Mouse (Mus musculus): ENCODE results near the gene Gm28051. TPM values are rescaled to one million over a fixed set of nuclear protein-coding genes. Genes with fewer than 3 reads are reported as not detected.

Gene Gm28051
- polyA plus RNA-seq, 1 experiment from 2014 or later = not detected

DNA sequence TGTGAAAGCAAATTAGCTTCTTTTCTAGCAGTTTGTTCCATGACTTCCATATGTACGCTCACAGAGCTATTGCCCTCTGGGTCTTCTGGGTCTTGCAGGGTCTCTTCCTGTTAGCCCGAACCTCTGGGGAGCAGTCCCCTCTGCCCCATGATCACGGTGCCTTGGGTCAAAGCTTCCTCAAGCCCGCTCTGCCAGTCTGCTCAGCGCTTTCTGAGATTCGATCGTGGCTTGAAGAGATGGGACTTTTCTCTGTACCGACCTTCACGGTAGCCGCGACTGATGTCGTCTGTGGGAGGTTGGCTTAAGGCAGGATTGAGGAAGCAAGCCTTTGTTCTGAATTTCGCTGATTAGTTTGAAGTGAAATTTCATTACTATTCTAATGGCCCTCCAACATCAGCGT is 18.5 kb upstream of the Gm28051 start:
- Histone ChIP-seq H3K9me3 (ENCODE audit: control insufficient read depth, low read length) (no peaks in the 10 kb centered on the region), H3K4me3 (ENCODE audit: low read depth, low read length) (no peak overlapping the region), H3K27ac (ENCODE audit: low read depth, low read length) (no peak overlapping the region), H3K4me2 (ENCODE audit: low read depth, low read length, severe bottlenecking) (no peak overlapping the region), H3K36me3 (ENCODE audit: control insufficient read depth, insufficient read depth, low read length) (peaks cover 12% of the 10 kb centered on the region), H3K27me3 (ENCODE audit: control insufficient read depth, insufficient read depth, low read length) (no peaks in the 10 kb centered on the region), H3K4me1 (replicated peaks; ENCODE audit: control insufficient read depth, insufficient read depth, low read length) (no peaks in the 10 kb centered on the region), H3K9ac (ENCODE audit: low read length) (no peak overlapping the region)
- DNase-seq (ENCODE audit: low spot score) (no peak), ATAC-seq (replicated peaks; ENCODE audit: low FRiP score) (no peak)
- WGBS = 92% methylated on average over 14 of the region's 14 CpGs

DNA sequence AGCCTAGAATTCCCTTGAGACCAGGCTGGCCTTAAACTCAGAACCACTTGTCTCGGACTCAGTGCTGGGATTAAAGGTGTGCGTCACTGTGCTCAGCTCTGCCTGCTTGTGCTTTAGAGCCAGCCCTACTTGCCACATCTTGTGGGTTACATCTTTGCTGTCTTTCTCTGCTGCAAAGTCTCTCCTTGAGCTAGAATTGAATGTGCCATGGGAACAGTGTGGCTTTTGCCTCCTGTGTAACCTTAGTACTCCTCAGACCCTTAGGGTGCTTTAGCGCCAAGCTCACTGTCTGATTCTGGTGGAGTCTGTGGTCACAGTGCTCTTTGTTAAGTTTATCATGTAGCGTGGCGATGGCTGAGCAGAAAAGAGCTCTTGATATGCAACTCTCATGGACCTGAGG is 15.1 kb upstream of the Gm28051 start:
- no peak overlapping the region for H3K4me3 ChIP-seq (ENCODE audit: low read depth, low read length)
- no peak overlapping the region for H3K27ac ChIP-seq (ENCODE audit: low read depth, low read length)
- no peak overlapping the region for H3K4me2 ChIP-seq (ENCODE audit: low read depth, low read length, severe bottlenecking)
- 90% methylated on average over 5 of the region's 5 CpGs for WGBS
- H3K27me3 ChIP-seq (ENCODE audit: control insufficient read depth, insufficient read depth, low read length) = no peaks in the 10 kb centered on the region
- H3K9me3 ChIP-seq (ENCODE audit: control insufficient read depth, low read length) = no peaks in the 10 kb centered on the region
- DNase-seq (ENCODE audit: low spot score) = no peak
- no peak for ATAC-seq (replicated peaks; ENCODE audit: low FRiP score)
- peaks cover 21% of the 10 kb centered on the region for H3K36me3 ChIP-seq (ENCODE audit: control insufficient read depth, insufficient read depth, low read length)
- H3K4me1 ChIP-seq (replicated peaks; ENCODE audit: control insufficient read depth, insufficient read depth, low read length) = no peaks in the 10 kb centered on the region
- H3K9ac ChIP-seq (ENCODE audit: low read length) = no peak overlapping the region

DNA sequence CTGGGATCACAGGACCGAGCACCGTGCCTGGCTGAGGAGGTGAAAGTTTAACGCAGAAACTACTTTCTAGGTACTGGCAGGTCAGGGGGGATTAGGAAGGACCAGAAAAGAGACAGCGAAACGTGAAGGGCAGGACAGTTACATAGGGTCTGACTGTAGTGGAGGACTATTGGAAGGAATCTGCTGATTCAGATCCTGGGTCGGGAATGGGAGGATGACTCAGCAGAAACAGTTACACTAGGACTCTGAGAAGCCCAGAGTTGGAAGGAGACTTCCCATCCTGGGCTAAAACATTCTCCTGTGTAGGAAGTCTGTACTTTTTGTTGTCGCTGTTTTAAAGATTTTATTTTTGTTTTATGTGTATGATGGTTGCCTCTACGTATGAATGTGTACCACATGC is 14.0 kb upstream of the Gm28051 start:
- no peaks in the 10 kb centered on the region for H3K27me3 ChIP-seq (ENCODE audit: control insufficient read depth, insufficient read depth, low read length)
- DNase-seq (ENCODE audit: low spot score) (no peak), ATAC-seq (replicated peaks; ENCODE audit: low FRiP score) (no peak)
- H3K36me3 ChIP-seq (ENCODE audit: control insufficient read depth, insufficient read depth, low read length) = peaks cover 19% of the 10 kb centered on the region
- no peak overlapping the region for H3K4me2 ChIP-seq (ENCODE audit: low read depth, low read length, severe bottlenecking)
- no peaks in the 10 kb centered on the region for H3K9me3 ChIP-seq (ENCODE audit: control insufficient read depth, low read length)
- no peaks in the 10 kb centered on the region for H3K4me1 ChIP-seq (replicated peaks; ENCODE audit: control insufficient read depth, insufficient read depth, low read length)
- H3K4me3 ChIP-seq (ENCODE audit: low read depth, low read length) = no peak overlapping the region
- H3K27ac ChIP-seq (ENCODE audit: low read depth, low read length) = no peak overlapping the region
- H3K9ac ChIP-seq (ENCODE audit: low read length) = no peak overlapping the region
- WGBS = 99% methylated on average over 8 of the region's 8 CpGs

DNA sequence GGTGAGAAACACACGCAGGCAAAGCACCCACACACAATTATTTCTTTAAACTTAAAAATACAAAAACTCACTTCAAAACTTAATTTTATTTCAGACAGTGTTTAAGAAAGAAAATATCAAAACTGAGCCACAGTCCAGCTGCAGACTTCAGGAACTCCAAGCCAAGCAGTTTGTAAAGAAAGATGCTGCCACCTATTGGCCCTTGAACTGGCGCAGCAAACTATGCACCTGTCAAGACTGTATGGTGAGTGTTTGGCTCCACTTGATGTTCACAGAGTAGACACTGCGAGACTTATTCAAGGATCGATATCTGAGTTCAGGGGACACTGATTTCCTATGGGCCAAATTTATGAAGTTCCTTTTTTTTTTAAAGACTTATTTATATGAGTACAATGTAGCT is 11.4 kb upstream of the Gm28051 start:
- Histone ChIP-seq H3K36me3 (ENCODE audit: control insufficient read depth, insufficient read depth, low read length) (peaks cover 19% of the 10 kb centered on the region), H3K9ac (ENCODE audit: low read length) (no peak overlapping the region), H3K27ac (ENCODE audit: low read depth, low read length) (no peak overlapping the region), H3K27me3 (ENCODE audit: control insufficient read depth, insufficient read depth, low read length) (no peaks in the 10 kb centered on the region), H3K4me1 (replicated peaks; ENCODE audit: control insufficient read depth, insufficient read depth, low read length) (no peaks in the 10 kb centered on the region), H3K4me2 (ENCODE audit: low read depth, low read length, severe bottlenecking) (no peak overlapping the region), H3K9me3 (ENCODE audit: control insufficient read depth, low read length) (no peaks in the 10 kb centered on the region), H3K4me3 (ENCODE audit: low read depth, low read length) (no peak overlapping the region)
- ATAC-seq (replicated peaks; ENCODE audit: low FRiP score) = no peak
- WGBS = 93% methylated on average over 4 of the region's 4 CpGs
- no peak for DNase-seq (ENCODE audit: low spot score)

DNA sequence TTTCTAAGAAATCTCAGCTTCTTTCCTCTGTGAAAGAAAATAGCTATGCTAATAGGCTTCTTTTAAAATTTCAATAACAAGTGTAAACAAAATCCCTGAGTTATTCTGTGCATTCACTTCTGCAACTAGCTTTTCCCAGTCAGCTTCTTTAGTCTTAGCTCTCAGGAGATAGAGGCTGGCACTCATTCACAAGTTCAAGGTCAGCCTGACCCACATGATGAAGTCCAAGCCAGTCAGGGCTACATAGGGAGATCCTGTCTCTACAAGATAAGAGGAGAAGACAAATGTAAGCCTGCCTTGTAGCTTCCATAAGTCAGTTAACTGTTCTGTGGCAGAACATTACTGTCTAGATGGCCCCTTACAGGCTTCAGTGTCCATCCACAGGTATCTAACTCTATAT is 6.1 kb upstream of the Gm28051 start:
- no peak for DNase-seq (ENCODE audit: low spot score)
- H3K9me3 ChIP-seq (ENCODE audit: control insufficient read depth, low read length) = no peaks in the 10 kb centered on the region
- H3K36me3 ChIP-seq (ENCODE audit: control insufficient read depth, insufficient read depth, low read length) = peaks cover 5% of the 10 kb centered on the region; the same call in 1 of the 2 replicates

DNA sequence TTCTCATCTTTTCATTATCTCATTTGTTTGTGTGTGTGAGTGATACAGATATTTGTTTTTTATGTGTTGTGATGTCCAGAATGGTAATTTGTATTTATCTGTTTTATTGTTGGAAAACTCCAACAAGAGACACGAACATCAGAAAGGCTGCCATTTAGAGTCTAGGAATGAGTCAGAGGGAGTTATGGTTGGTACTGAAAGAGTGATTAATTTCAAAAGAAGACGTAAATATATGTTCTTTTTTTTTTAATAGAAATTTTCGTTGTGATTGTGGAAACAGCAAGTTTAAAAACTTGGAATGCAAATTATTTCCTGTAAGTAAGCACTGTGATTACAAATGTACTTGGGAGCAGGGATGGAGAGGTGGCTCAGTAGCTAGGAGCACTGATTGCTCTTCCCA is 4.1 kb upstream of the Gm28051 start:
- Histone ChIP-seq H3K36me3 (ENCODE audit: control insufficient read depth, insufficient read depth, low read length) (no peaks in the 10 kb centered on the region; the same call in 1 of the 2 replicates), H3K9ac (ENCODE audit: low read length) (no peak overlapping the region), H3K9me3 (ENCODE audit: control insufficient read depth, low read length) (no peaks in the 10 kb centered on the region), H3K4me1 (replicated peaks; ENCODE audit: control insufficient read depth, insufficient read depth, low read length) (peaks cover 4% of the 10 kb centered on the region; the same call in 1 of the 2 replicates), H3K27me3 (ENCODE audit: control insufficient read depth, insufficient read depth, low read length) (no peaks in the 10 kb centered on the region), H3K4me3 (ENCODE audit: low read depth, low read length) (no peak overlapping the region), H3K27ac (ENCODE audit: low read depth, low read length) (no peak overlapping the region), H3K4me2 (ENCODE audit: low read depth, low read length, severe bottlenecking) (no peak overlapping the region)
- 89% methylated on average over 3 of the region's 3 CpGs for WGBS
- DNase-seq (ENCODE audit: low spot score) (no peak), ATAC-seq (replicated peaks; ENCODE audit: low FRiP score) (no peak)

More for the DNA sequence above, 6.1 kb upstream of the Gm28051 start:
- Histone ChIP-seq H3K27me3 (ENCODE audit: control insufficient read depth, insufficient read depth, low read length) (no peaks in the 10 kb centered on the region), H3K9ac (ENCODE audit: low read length) (no peak overlapping the region), H3K4me3 (ENCODE audit: low read depth, low read length) (no peak overlapping the region), H3K4me2 (ENCODE audit: low read depth, low read length, severe bottlenecking) (no peak overlapping the region), H3K27ac (ENCODE audit: low read depth, low read length) (no peak overlapping the region), H3K4me1 (replicated peaks; ENCODE audit: control insufficient read depth, insufficient read depth, low read length) (peaks cover 3% of the 10 kb centered on the region; the same call in 1 of the 2 replicates)
- ATAC-seq (replicated peaks; ENCODE audit: low FRiP score) = no peak

DNA sequence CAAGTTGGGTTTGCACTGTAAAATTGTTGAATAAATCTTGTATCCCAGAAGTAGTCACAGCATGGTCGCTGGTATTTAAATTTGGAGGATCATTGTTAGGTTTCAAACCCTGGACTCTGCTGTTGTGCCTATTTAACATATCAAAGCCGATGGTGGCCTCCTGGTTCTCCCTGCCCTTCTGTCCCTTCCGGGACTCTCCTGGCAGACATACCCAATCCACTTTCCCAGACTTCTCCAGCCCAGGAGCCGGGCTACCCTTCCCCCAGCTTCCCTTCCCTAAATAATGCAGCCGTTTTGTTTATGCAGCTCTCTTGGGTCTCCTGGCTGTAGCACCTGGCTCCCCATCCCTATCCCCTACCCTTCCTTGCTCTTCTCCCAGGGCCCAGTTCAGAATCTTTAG is 1.4 kb upstream of the Gm28051 start:
- DNase-seq (ENCODE audit: low spot score) (no peak), ATAC-seq (replicated peaks; ENCODE audit: low FRiP score) (no peak)
- Histone ChIP-seq H3K4me1 (replicated peaks; ENCODE audit: control insufficient read depth, insufficient read depth, low read length) (peaks cover 8% of the 10 kb centered on the region; the same call in 1 of the 2 replicates), H3K27ac (ENCODE audit: low read depth, low read length) (0 out of 2 replicates have a peak overlapping the region, but pooled peaks have one; percentile 64), H3K4me3 (ENCODE audit: low read depth, low read length) (peak overlapping the region; percentile 75), H3K9me3 (ENCODE audit: control insufficient read depth, low read length) (no peaks in the 10 kb centered on the region), H3K27me3 (ENCODE audit: control insufficient read depth, insufficient read depth, low read length) (no peaks in the 10 kb centered on the region), H3K9ac (ENCODE audit: low read length) (peak overlapping the region; percentile 84), H3K36me3 (ENCODE audit: control insufficient read depth, insufficient read depth, low read length) (no peaks in the 10 kb centered on the region; the same call in 1 of the 2 replicates), H3K4me2 (ENCODE audit: low read depth, low read length, severe bottlenecking) (peak overlapping the region; percentile 87)
- 4% methylated on average over 5 of the region's 5 CpGs for WGBS

DNA sequence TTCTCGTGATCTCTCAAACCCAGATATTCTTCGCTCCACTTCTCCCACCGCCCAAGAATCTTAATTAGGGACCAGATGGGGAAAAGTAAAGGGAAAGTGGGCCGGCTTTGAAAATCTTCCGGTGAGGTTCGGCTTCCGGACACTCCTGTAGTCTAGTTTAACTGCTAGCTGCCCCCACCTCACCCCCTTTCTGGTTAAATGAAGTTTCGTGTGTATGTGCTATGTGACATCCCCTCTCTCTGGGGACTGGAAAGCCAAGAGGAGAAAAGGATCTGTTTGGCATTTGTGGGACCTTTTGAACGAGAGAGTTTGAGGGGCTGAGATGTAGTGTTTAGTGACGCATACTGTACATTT is 815 bp upstream of the Gm28051 start, which contains the start of gene Gm20604:
Gene Gm20604, minus strand, starts transcription at position 270 of the 354 bp plus-strand sequence.
- no peaks in the 10 kb centered on the region for H3K27me3 ChIP-seq (ENCODE audit: control insufficient read depth, insufficient read depth, low read length)
- 0% methylated on average over 10 of the region's 10 CpGs for whole genome bisulfite sequencing
- peak within 1 kb of the TSS; percentile 84 for H3K9ac ChIP-seq (ENCODE audit: low read length)
- ATAC-seq (replicated peaks; ENCODE audit: low FRiP score) (no peak), DNase-seq (ENCODE audit: low spot score) (no peak)
- H3K36me3 ChIP-seq (ENCODE audit: control insufficient read depth, insufficient read depth, low read length) = no peaks in the 10 kb centered on the region; the same call in 1 of the 2 replicates
- H3K4me3 ChIP-seq (ENCODE audit: low read depth, low read length) = peak within 1 kb of the TSS; percentile 75
- no peaks in the 10 kb centered on the region for H3K9me3 ChIP-seq (ENCODE audit: control insufficient read depth, low read length)
- peak within 1 kb of the TSS; percentile 87 for H3K4me2 ChIP-seq (ENCODE audit: low read depth, low read length, severe bottlenecking)
- peaks cover 8% of the 10 kb centered on the region; the same call in 1 of the 2 replicates for H3K4me1 ChIP-seq (replicated peaks; ENCODE audit: control insufficient read depth, insufficient read depth, low read length)
- peak within 1 kb of the TSS; percentile 84 for H3K27ac ChIP-seq (ENCODE audit: low read depth, low read length)

DNA sequence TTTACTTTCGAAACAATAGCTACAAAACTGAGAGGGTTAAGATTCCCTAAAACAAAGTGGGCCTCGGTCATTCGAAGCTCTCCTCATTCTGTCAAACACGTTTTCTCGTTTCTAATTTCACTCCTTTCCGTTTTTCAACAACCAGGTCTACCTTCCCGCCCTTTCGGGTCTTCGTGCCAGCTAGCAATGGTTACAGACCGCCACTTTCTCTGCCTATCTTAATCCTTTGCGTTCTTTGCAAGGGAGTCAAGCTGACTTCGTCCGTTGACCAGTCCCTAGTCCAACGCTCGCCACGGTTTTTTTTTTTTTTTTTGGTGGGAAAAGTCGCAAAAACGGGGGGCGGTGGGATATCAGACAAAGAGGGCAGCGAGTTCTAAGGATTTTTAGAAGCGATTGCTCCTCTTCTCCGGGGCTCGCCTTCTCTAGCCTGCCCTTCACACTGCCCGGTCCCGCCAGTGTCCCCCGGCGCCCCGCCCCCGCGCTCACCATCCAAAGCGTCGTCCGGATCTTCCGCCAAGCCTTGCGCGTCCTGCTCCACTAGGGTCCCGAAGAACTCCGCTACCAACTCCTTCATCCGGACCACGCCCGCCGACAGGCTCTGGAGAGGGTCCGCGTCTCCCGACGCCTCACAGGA is 393 bp downstream of the Gm28051 start:
- Histone ChIP-seq H3K4me3 (ENCODE audit: low read depth, low read length) (peak overlapping the region; percentile 75), H3K27ac (ENCODE audit: low read depth, low read length) (peak overlapping the region; percentile 84), H3K4me2 (ENCODE audit: low read depth, low read length, severe bottlenecking) (peak overlapping the region; percentile 82), H3K9me3 (ENCODE audit: control insufficient read depth, low read length) (no peaks in the 10 kb centered on the region), H3K36me3 (ENCODE audit: control insufficient read depth, insufficient read depth, low read length) (no peaks in the 10 kb centered on the region), H3K4me1 (replicated peaks; ENCODE audit: control insufficient read depth, insufficient read depth, low read length) (peaks cover 8% of the 10 kb centered on the region; the same call in 1 of the 2 replicates), H3K9ac (ENCODE audit: low read length) (peak overlapping the region; percentile 75), H3K27me3 (ENCODE audit: control insufficient read depth, insufficient read depth, low read length) (no peaks in the 10 kb centered on the region)
- 1% methylated on average over 46 of the region's 46 CpGs for WGBS
- no peak for DNase-seq (ENCODE audit: low spot score)
- ATAC-seq (replicated peaks; ENCODE audit: low FRiP score) = peak; percentile 81; the same call in 1 of the 2 replicates

All from forebrain, embryonic 11.5 days (tissue).